26 mouse cellular contexts compared by ENCODE assay signal in genomic region chr12:31397709-31398108, GRCm38 (mm10). TPM values are rescaled to one million over a fixed set of nuclear protein-coding genes. Genes with fewer than 3 reads are reported as not detected.
DNase-seq lines count a peak whose midpoint lies in the region; ATAC-seq and TF ChIP-seq lines count a peak whose summit lies in the region.
"Had no signal": no experiment of that assay in that cellular context is flagged by ENCODE, and none has a peak within 500 bp of the region (broad histone marks: within the 10 kb centered on the region; RNA-seq: fewer than 3 reads in every experiment).

No protein-coding gene starts in this region.

- 80% methylated on average over 4 of the region's 4 CpGs for WGBS in heart, embryonic 12.5 days
- WGBS in intestine, embryonic 15.5 days = 74% methylated on average over 4 of the region's 4 CpGs
- WGBS in intestine, postnatal 0 days = 54% methylated on average over 4 of the region's 4 CpGs
- WGBS in small intestine, adult 2 months = 27% methylated on average over 4 of the region's 4 CpGs

- H3K4me2 ChIP-seq in heart, embryonic 12.5 days = no peak overlapping the region
- H3K4me2 ChIP-seq in intestine, embryonic 15.5 days (replicated peaks) = no peak overlapping the region
- no peak overlapping the region for H3K4me2 ChIP-seq in intestine, postnatal 0 days (replicated peaks; ENCODE audit: low read depth)
- H3K4me2 ChIP-seq: embryonic facial prominence, embryonic 12.5 days; forebrain, embryonic 12.5 days had no signal

- no peak overlapping the region for H3K9ac ChIP-seq in heart, embryonic 12.5 days
- H3K9ac ChIP-seq in intestine, embryonic 15.5 days = no peak overlapping the region
- H3K9ac ChIP-seq in intestine, postnatal 0 days (ENCODE audit: low read depth, low read length) = no peak overlapping the region
- H3K9ac ChIP-seq: embryonic facial prominence, embryonic 12.5 days; forebrain, embryonic 12.5 days had no signal

- no peak for ATAC-seq in heart, embryonic 12.5 days (ENCODE audit: insufficient number of reproducible peaks, low FRiP score)
- ATAC-seq in intestine, embryonic 15.5 days = peak; percentile 70
- peak; percentile 79 for ATAC-seq in intestine, postnatal 0 days
- no peak for ATAC-seq in monocyte, adult 5-6 weeks (replicated peaks; ENCODE audit: insufficient number of reproducible peaks, low FRiP score, low TSS enrichment, poor library complexity, severe bottlenecking)
- ATAC-seq in erythroid progenitor cell, adult 5-6 weeks (replicated peaks; ENCODE audit: low FRiP score, poor library complexity, severe bottlenecking) = no peak
- ATAC-seq: activated CD4-positive, CD25-positive, alpha-beta regulatory T cell, adult 4 months; CD4-positive, CD25-positive, alpha-beta regulatory T cell, adult 4 months; forebrain, embryonic 14.5 days; Patski had no signal

- H3K36me3 ChIP-seq in heart, embryonic 12.5 days = no peaks in the 10 kb centered on the region
- no peaks in the 10 kb centered on the region for H3K36me3 ChIP-seq in intestine, embryonic 15.5 days
- H3K36me3 ChIP-seq in intestine, postnatal 0 days (ENCODE audit: control insufficient read depth, insufficient read depth) = no peaks in the 10 kb centered on the region
- H3K36me3 ChIP-seq in small intestine, adult 2 months (ENCODE audit: control insufficient read depth, insufficient read depth, low read length) = no peaks in the 10 kb centered on the region
- H3K36me3 ChIP-seq: embryonic facial prominence, embryonic 10.5 days; embryonic facial prominence, embryonic 12.5 days; forebrain, embryonic 10.5 days; forebrain, embryonic 12.5 days; G1E had no signal

- H3K27ac ChIP-seq in heart, embryonic 12.5 days (ENCODE audit: poor library complexity, severe bottlenecking) = no peak overlapping the region
- no peak overlapping the region for H3K27ac ChIP-seq in intestine, embryonic 15.5 days
- H3K27ac ChIP-seq in intestine, postnatal 0 days (ENCODE audit: low read depth, low read length) = no peak overlapping the region
- H3K27ac ChIP-seq in small intestine, adult 2 months (ENCODE audit: insufficient read depth, low read depth, low read length) = peak overlapping the region; percentile 76
- H3K27ac ChIP-seq: embryonic facial prominence, embryonic 10.5 days; embryonic facial prominence, embryonic 12.5 days; forebrain, embryonic 10.5 days; forebrain, embryonic 12.5 days had no signal

- H3K27me3 ChIP-seq in heart, embryonic 12.5 days (replicated peaks) = no peaks in the 10 kb centered on the region
- H3K27me3 ChIP-seq in intestine, embryonic 15.5 days (replicated peaks) = no peaks in the 10 kb centered on the region
- H3K27me3 ChIP-seq in intestine, postnatal 0 days (replicated peaks; ENCODE audit: control insufficient read depth, insufficient read depth, low read length) = no peaks in the 10 kb centered on the region
- no peaks in the 10 kb centered on the region for H3K27me3 ChIP-seq in small intestine, adult 2 months (ENCODE audit: control insufficient read depth, insufficient read depth, low read length)
- H3K27me3 ChIP-seq: CH12.LX; embryonic facial prominence, embryonic 12.5 days; forebrain, embryonic 12.5 days had no signal

- H3K4me1 ChIP-seq in heart, embryonic 12.5 days (replicated peaks) = no peaks in the 10 kb centered on the region
- H3K4me1 ChIP-seq in intestine, embryonic 15.5 days (replicated peaks) = no peaks in the 10 kb centered on the region
- no peaks in the 10 kb centered on the region for H3K4me1 ChIP-seq in intestine, postnatal 0 days (replicated peaks; ENCODE audit: control insufficient read depth, insufficient read depth, low read length)
- peaks cover 12% of the 10 kb centered on the region; the same call in 1 of the 2 replicates for H3K4me1 ChIP-seq in small intestine, adult 2 months (ENCODE audit: control insufficient read depth, insufficient read depth, insufficient read length, low read length)
- H3K4me1 ChIP-seq: embryonic facial prominence, embryonic 10.5 days; embryonic facial prominence, embryonic 12.5 days; forebrain, embryonic 10.5 days; forebrain, embryonic 12.5 days had no signal

- H3K9me3 ChIP-seq in heart, embryonic 12.5 days (replicated peaks) = no peaks in the 10 kb centered on the region
- H3K9me3 ChIP-seq in intestine, embryonic 15.5 days = no peaks in the 10 kb centered on the region
- no peaks in the 10 kb centered on the region for H3K9me3 ChIP-seq in intestine, postnatal 0 days (ENCODE audit: control insufficient read depth)
- H3K9me3 ChIP-seq: embryonic facial prominence, embryonic 10.5 days; embryonic facial prominence, embryonic 12.5 days; forebrain, embryonic 10.5 days; forebrain, embryonic 12.5 days; G1E had no signal

- TF ChIP-seq CTCF in intestine, postnatal 0 days (IDR thresholded peaks at IDR 0.05; ENCODE audit: low read depth) = no peak
- no peak for TF ChIP-seq CTCF in small intestine, adult 2 months (IDR thresholded peaks at IDR 0.05; ENCODE audit: extremely low read depth, insufficient read length, insufficient replicate concordance, low read depth, low read length)

- H3K4me3 ChIP-seq in heart, embryonic 12.5 days = no peak overlapping the region
- H3K4me3 ChIP-seq in intestine, embryonic 15.5 days (replicated peaks) = no peak overlapping the region
- H3K4me3 ChIP-seq in intestine, postnatal 0 days (ENCODE audit: low read depth, low read length) = no peak overlapping the region
- no peak overlapping the region for H3K4me3 ChIP-seq in small intestine, adult 2 months (ENCODE audit: low read depth, low read length)
- H3K4me3 ChIP-seq: embryonic facial prominence, embryonic 10.5 days; embryonic facial prominence, embryonic 12.5 days; forebrain, embryonic 10.5 days; forebrain, embryonic 12.5 days had no signal

- TF ChIP-seq POLR2A in small intestine, adult 2 months (IDR thresholded peaks at IDR 0.05; ENCODE audit: low read depth, low read length) = no peak

- peak; percentile 24 for DNase-seq in heart, adult 11 months
- DNase-seq: adrenal gland, adult 8-10 months; adrenal gland, postnatal 14 days; adrenal gland, postnatal 36 days; B cell, adult 2 months; cerebellum, adult 11-12 months; cerebellum, adult 2 months; cerebellum, adult 9-10 months; cerebellum, postnatal 10 days; cerebellum, postnatal 25 days had no signal

RNA-seq across cellular contexts. Expression of gene Slc26a3, which starts 7.0 kb away (rescaled TPM):
- 0.10 TPM in 1 of 2 replicates, not detected in the other for polyA plus RNA-seq in heart, embryonic 12.5 days (2016; fragmentation: Nextera tagmentation; extraction: Ambion mirVana)
- 12.5 and 13.4 TPM in 2 replicates for polyA plus RNA-seq in intestine, embryonic 15.5 days (2015; fragmentation: Nextera tagmentation; extraction: Ambion mirVana)
- 61.6 and 75.4 TPM in 2 replicates for polyA plus RNA-seq in intestine, postnatal 0 days (2015; fragmentation: Nextera tagmentation; extraction: Ambion mirVana)
- polyA plus RNA-seq in small intestine, adult 2 months (2012; rRNA removed) = 18.9 and 20.6 TPM in 2 replicates
- 3.9 TPM in 1 of 3 replicates, not detected in the others for total RNA-seq in monocyte, adult 5-6 weeks (2017)
- not detected in 2 replicates for total RNA-seq in erythroid progenitor cell, adult 5-6 weeks (2015; ENCODE audit: low replicate concordance)
- total RNA-seq in erythroid progenitor cell, adult 5-6 weeks (2017; ENCODE audit: low replicate concordance) = not detected in 2 replicates
- total RNA-seq: CH12.LX had no signal
- polyA plus RNA-seq: CD4-positive, CD25-positive, alpha-beta regulatory T cell, adult 4 months; embryonic facial prominence, embryonic 10.5 days; embryonic facial prominence, embryonic 12.5 days; forebrain, embryonic 10.5 days; G1E; Patski had no signal

RNA-seq across cellular contexts. Expression of gene Dld, which starts 46.5 kb away (rescaled TPM):
- polyA plus RNA-seq in heart, embryonic 12.5 days (2016; fragmentation: Nextera tagmentation; extraction: Ambion mirVana) = 235 and 238 TPM in 2 replicates
- 142 and 171 TPM in 2 replicates for polyA plus RNA-seq in intestine, embryonic 15.5 days (2015; fragmentation: Nextera tagmentation; extraction: Ambion mirVana)
- 115 and 124 TPM in 2 replicates for polyA plus RNA-seq in intestine, postnatal 0 days (2015; fragmentation: Nextera tagmentation; extraction: Ambion mirVana)
- polyA plus RNA-seq in small intestine, adult 2 months (2012; rRNA removed) = 2.2 and 4.4 TPM in 2 replicates
- 97.1 to 130 TPM (median 127 TPM) in 3 replicates for total RNA-seq in monocyte, adult 5-6 weeks (2017)
- total RNA-seq in erythroid progenitor cell, adult 5-6 weeks (2015; ENCODE audit: low replicate concordance) = 46.5 and 64.6 TPM in 2 replicates
- 46.2 and 53.4 TPM in 2 replicates for total RNA-seq in erythroid progenitor cell, adult 5-6 weeks (2017; ENCODE audit: low replicate concordance)

Comparison
In these comparisons a context has a peak if more than half of its experiments do, and no peak if none do; other contexts are left out.
1. ATAC-seq: peak in intestine, embryonic 15.5 days (single experiment) and intestine, postnatal 0 days (single experiment); none in heart, embryonic 12.5 days (single experiment), monocyte, adult 5-6 weeks (single experiment) and erythroid progenitor cell, adult 5-6 weeks (single experiment).
2. RNA of gene Slc26a3, which starts 7.0 kb away (polyA plus RNA-seq): 61.6 to 75.4 TPM in intestine, postnatal 0 days, 18.9 to 20.6 TPM in small intestine, adult 2 months and 12.5 to 13.4 TPM in intestine, embryonic 15.5 days; 0.10 TPM in heart, embryonic 12.5 days; every median in the first group is over 10 times any median in the second.
3. RNA of gene Dld, which starts 46.5 kb away (polyA plus RNA-seq): 235 to 238 TPM in heart, embryonic 12.5 days, 142 to 171 TPM in intestine, embryonic 15.5 days and 115 to 124 TPM in intestine, postnatal 0 days; 2.2 to 4.4 TPM in small intestine, adult 2 months; every median in the first group is over 10 times any median in the second.